Mouse (Mus musculus) adrenal gland, postnatal 10 days (tissue): Measurements from ENCODE around the gene Aspdh. TPM values are rescaled to one million over a fixed set of nuclear protein-coding genes. Genes with fewer than 3 reads are reported as not detected.

Source experiments
- DNase-seq: peaks from one replicate; pipeline ENCODE4 v3.0.0; 2021; ENCODE audit warnings: mixed read lengths
- microRNA-seq: library from miRNA; unstranded; fragments of <30 nt; microRNA quantifications from one replicate; pipeline ENCODE4 v1.2.0, GENCODE M21; 2021
- total RNA-seq, 2 experiments: library from RNA; stranded (reverse); gene quantifications; 2 replicates each; pipeline ENCODE4 v1.2.3; 2021

The Aspdh gene
- total RNA-seq, 2 experiments from 2014 or later, result 8.4 to 14.5 TPM

DNA sequence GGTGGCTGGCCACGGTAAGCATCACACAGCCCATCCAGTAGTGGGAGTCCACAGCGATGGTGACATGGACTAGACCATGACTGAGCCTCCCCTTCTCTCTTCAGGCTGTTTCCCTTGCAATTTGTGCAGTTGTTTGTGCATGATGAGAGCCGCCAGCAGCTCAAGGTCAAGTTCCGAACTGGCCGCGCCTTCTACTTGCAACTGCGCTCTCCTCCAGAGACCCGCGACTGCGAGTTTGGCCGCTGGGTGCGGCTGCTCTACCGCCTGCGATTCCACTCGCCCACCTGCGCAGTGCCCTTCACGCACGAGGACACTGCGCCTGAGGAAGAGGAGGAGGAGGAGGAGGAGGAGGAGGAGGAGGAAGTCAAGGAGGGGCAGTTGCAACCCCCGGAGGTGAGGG lies 34.9 kb downstream of the Aspdh start:
- DNase-seq, result no peak

- DNase-seq, result peak; percentile 80
Measured at GRCm38 (mm10) chr7:44501563-44502115, 36.4 kb downstream of the Aspdh start.

- no peak for DNase-seq
Measured at GRCm38 (mm10) chr7:44507491-44507890, 42.3 kb downstream of the Aspdh start.

Small RNAs within 50 kb of the gene (microRNA-seq; reads per million reads assigned to microRNA genes)
- gene Mir7052, result 1.4 reads per million

Other genes with a start within 250 kb of the Aspdh start
- not detected for gene Klk1b5, start 249.4 kb upstream of the Aspdh start, total RNA-seq
- gene Klk1, start 240.0 kb upstream of the Aspdh start, total RNA-seq, result under 1 TPM in 1 of 2 experiments, not detected in 1; 0.45 TPM
- gene Gm36864, start 229.2 kb upstream of the Aspdh start, total RNA-seq, result not detected
- gene 1700028J19Rik, start 218.7 kb upstream of the Aspdh start, total RNA-seq, result under 1 TPM; 0.67 to 0.78 TPM
- 100 to 1,000 TPM in 1 of 2 experiments, 10 to 100 TPM in 1; 92.1 to 104 TPM for gene 2410002F23Rik, start 218.7 kb upstream of the Aspdh start, total RNA-seq
- gene Acp4, start 208.0 kb upstream of the Aspdh start, total RNA-seq, result not detected
- not detected for gene Gm15517, start 203.9 kb upstream of the Aspdh start, total RNA-seq
- gene Clec11a, start 158.5 kb upstream of the Aspdh start, total RNA-seq, result 1 to 10 TPM; 4.2 to 5.4 TPM
- gene Shank1, start 155.1 kb upstream of the Aspdh start, total RNA-seq, result 1 to 10 TPM; 4.3 to 6.3 TPM
- 1 to 10 TPM; 2.5 to 4.2 TPM for gene Syt3, start 81.3 kb upstream of the Aspdh start, total RNA-seq
- 1 to 10 TPM in 1 of 2 experiments, under 1 TPM in 1; 0.57 to 1.4 TPM for gene 1700008O03Rik, start 79.6 kb upstream of the Aspdh start, total RNA-seq
- gene Lrrc4b, start 36.4 kb upstream of the Aspdh start, total RNA-seq, result 10 to 100 TPM in 1 of 2 experiments, 1 to 10 TPM in 1; 5.5 to 10.0 TPM
- 10 to 100 TPM; 42.2 to 52.0 TPM for gene Josd2, start 2.6 kb downstream of the Aspdh start, total RNA-seq
- gene Emc10, start 31.1 kb downstream of the Aspdh start, total RNA-seq, result 10 to 100 TPM; 88.8 to 91.1 TPM
- gene Fam71e1, start 31.2 kb downstream of the Aspdh start, total RNA-seq, result 10 to 100 TPM; 12.4 to 16.0 TPM
- gene Mybpc2, start 59.3 kb downstream of the Aspdh start, total RNA-seq, result 10 to 100 TPM; 31.9 to 40.8 TPM
- 1 to 10 TPM; 6.5 to 7.3 TPM for gene Spib, start 66.7 kb downstream of the Aspdh start, total RNA-seq
- gene Pold1, start 83.5 kb downstream of the Aspdh start, total RNA-seq, result 10 to 100 TPM; 20.6 to 30.7 TPM
- gene Nr1h2, start 88.6 kb downstream of the Aspdh start, total RNA-seq, result 10 to 100 TPM; 90.7 to 91.0 TPM
- gene Napsa, start 107.0 kb downstream of the Aspdh start, total RNA-seq, result 1 to 10 TPM; 3.2 to 3.9 TPM
- 1 to 10 TPM; 4.7 to 4.8 TPM for gene Kcnc3, start 125.3 kb downstream of the Aspdh start, total RNA-seq
- 1 to 10 TPM; 5.5 to 9.8 TPM for gene Myh14, start 205.5 kb downstream of the Aspdh start, total RNA-seq
- gene Izumo2, start 243.4 kb downstream of the Aspdh start, total RNA-seq, result not detected